Mouse (Mus musculus): ENCODE results near the gene Il10rb. TPM values are rescaled to one million over a fixed set of nuclear protein-coding genes. Genes with fewer than 3 reads are reported as not detected.

The Il10rb gene
- polyA plus RNA-seq (2015; fragmentation: Nextera tagmentation; extraction: Ambion mirVana) = 123 and 124 TPM in 2 replicates

DNA sequence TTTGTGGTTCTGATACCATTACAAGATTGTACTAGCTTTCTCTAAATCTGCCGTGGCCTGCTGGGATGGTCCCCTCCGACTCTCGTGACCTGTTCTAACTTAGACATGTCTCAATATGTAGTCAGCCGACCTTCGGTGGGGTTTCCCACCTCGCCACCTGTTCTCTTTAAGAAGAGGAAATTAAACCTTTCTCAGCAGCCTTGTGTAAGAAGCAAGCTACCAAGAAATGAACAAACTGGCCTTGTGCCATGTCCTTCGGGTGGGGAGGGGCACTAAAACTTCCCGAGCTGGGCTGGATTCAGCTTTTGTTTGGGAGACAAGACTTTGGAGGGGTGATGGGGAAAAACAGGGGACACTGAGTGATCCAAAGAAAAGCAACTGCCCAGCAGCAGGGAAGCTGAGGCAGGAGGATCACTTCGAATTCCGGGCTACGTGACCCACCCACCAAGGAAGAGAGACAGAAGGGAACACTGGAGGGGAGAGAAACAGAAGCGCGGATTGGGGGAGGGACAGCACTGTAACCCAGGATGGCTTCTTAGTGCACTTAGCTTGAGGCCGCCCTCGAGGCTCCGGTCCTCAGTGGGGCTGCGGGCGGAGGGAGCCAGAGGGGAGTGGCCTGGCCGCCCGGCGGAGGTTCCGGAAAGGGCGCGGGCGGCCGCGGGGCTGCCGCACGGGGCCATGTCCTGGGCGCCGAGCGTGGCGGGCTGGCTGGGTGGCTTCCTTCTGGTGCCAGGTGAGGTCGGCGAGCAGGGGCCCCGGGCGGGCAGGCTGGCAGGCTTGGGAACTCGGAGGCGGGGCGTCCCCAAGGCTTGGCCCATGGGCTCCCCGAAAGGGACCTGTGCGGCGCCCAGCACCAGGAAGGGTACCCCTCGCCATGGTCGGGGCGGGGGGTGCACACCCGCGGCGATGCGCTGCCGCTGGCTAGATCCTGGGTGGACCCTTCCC, at the start of gene Il10rb:
Il10rb (plus strand) TSS at position 525 of the 945 bp plus-strand sequence.
- H3K27me3 ChIP-seq (replicated peaks; ENCODE audit: control insufficient read depth, insufficient read depth, low read length) = no peaks in the 10 kb centered on the region
- peaks cover 10% of the 10 kb centered on the region; the same call in 1 of the 2 replicates for H3K36me3 ChIP-seq (ENCODE audit: control insufficient read depth, insufficient read depth)
- no peak for TF ChIP-seq CTCF (IDR thresholded peaks at IDR 0.05; ENCODE audit: low read depth)
- H3K9me3 ChIP-seq (ENCODE audit: control insufficient read depth) = no peaks in the 10 kb centered on the region
- peak within 1 kb of the TSS; percentile 86 for H3K9ac ChIP-seq (ENCODE audit: low read depth, low read length)
- H3K4me1 ChIP-seq (replicated peaks; ENCODE audit: control insufficient read depth, insufficient read depth, low read length) = 0 out of 2 replicates have a peak, but pooled peaks cover 3% of the 10 kb centered on the region
- H3K27ac ChIP-seq (ENCODE audit: low read depth, low read length) = peak within 1 kb of the TSS; percentile 98
- 2% methylated on average over 51 of the region's 51 CpGs for WGBS
- H3K4me3 ChIP-seq (ENCODE audit: low read depth, low read length) = peak within 1 kb of the TSS; percentile 85
- H3K4me2 ChIP-seq (replicated peaks; ENCODE audit: low read depth) = peak within 1 kb of the TSS; percentile 87
- ATAC-seq = peak; percentile 53

DNA sequence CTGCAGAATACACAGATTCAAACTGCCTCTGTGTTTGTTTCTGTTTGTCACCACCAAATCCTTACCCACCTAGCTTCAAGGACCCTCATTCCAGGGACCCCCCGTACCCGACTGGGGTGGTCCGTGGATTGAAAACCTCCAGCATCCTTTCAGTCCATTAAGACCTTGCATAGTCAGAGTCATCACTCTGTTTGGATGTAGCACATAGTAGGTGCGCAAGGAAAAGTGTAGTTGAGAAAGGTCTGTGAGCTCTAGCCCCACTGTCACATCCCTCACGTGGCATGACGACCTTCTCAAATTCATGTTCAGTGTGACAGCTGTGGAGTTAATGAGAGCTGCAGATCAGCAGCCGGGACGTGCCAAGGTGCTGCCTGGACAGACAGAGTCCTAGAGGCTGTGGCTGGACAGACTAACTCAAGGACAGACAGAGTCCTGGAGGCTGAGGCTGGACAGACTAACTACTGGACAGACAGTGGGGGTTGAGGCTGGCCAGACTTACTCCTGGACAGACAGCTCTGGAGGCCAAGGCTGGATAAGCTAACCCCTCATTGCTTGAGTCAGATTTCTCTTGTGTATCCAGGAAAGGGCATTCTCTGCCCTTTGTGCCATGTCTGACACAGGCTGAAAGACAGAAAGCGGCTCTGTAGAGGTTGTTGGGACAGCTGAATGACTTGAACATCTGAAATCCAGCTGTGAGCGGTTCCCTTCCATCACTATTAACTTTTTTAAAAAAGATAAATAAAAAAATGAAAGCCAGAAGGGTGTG, 49.0 kb upstream of the Il10rb start:
- 77% methylated on average over 10 of the region's 10 CpGs for WGBS
- H3K36me3 ChIP-seq (ENCODE audit: control insufficient read depth, insufficient read depth) = no peaks in the 10 kb centered on the region
- no peak for ATAC-seq

DNA sequence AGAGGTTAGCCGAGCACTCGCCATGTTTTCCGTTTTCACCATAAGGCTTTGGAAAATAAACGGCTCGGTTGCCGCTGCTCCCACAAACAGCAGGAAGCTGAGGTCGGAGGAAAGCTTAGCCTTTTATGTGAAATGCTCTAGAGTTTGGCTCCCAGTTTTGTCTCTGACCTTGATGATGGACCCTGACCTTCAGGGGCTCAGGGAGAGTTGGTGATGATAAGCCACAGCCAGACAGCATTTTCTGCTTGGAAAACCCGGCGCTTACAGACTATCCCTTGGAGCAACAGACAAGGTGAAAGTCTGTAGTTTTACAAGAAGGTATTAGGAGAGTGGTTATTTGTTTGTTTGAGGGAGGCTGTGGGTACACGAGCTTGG, 48.5 kb upstream of the Il10rb start:
- no peak overlapping the region for H3K9ac ChIP-seq (ENCODE audit: low read depth, low read length)
- H3K27me3 ChIP-seq (replicated peaks; ENCODE audit: control insufficient read depth, insufficient read depth, low read length) = peaks cover 4% of the 10 kb centered on the region; the same call in 1 of the 2 replicates
- no peak overlapping the region for H3K4me3 ChIP-seq (ENCODE audit: low read depth, low read length)
- no peak for TF ChIP-seq CTCF (IDR thresholded peaks at IDR 0.05; ENCODE audit: low read depth)
- H3K4me1 ChIP-seq (replicated peaks; ENCODE audit: control insufficient read depth, insufficient read depth, low read length) = no peaks in the 10 kb centered on the region
- 45% methylated on average over 10 of the region's 10 CpGs for whole genome bisulfite sequencing
- H3K36me3 ChIP-seq (ENCODE audit: control insufficient read depth, insufficient read depth) = no peaks in the 10 kb centered on the region
- H3K27ac ChIP-seq (ENCODE audit: low read depth, low read length) = no peak overlapping the region
- H3K4me2 ChIP-seq (replicated peaks; ENCODE audit: low read depth) = no peak overlapping the region
- no peak for ATAC-seq
- no peaks in the 10 kb centered on the region for H3K9me3 ChIP-seq (ENCODE audit: control insufficient read depth)

More for the DNA sequence above, 49.0 kb upstream of the Il10rb start:
- H3K4me1 ChIP-seq (replicated peaks; ENCODE audit: control insufficient read depth, insufficient read depth, low read length) = no peaks in the 10 kb centered on the region
- no peak overlapping the region for H3K4me2 ChIP-seq (replicated peaks; ENCODE audit: low read depth)
- no peak for TF ChIP-seq CTCF (IDR thresholded peaks at IDR 0.05; ENCODE audit: low read depth)
- no peak overlapping the region for H3K27ac ChIP-seq (ENCODE audit: low read depth, low read length)
- no peak overlapping the region for H3K9ac ChIP-seq (ENCODE audit: low read depth, low read length)
- H3K4me3 ChIP-seq (ENCODE audit: low read depth, low read length) = no peak overlapping the region
- H3K9me3 ChIP-seq (ENCODE audit: control insufficient read depth) = no peaks in the 10 kb centered on the region
- peaks cover 4% of the 10 kb centered on the region; the same call in 1 of the 2 replicates for H3K27me3 ChIP-seq (replicated peaks; ENCODE audit: control insufficient read depth, insufficient read depth, low read length)

DNA sequence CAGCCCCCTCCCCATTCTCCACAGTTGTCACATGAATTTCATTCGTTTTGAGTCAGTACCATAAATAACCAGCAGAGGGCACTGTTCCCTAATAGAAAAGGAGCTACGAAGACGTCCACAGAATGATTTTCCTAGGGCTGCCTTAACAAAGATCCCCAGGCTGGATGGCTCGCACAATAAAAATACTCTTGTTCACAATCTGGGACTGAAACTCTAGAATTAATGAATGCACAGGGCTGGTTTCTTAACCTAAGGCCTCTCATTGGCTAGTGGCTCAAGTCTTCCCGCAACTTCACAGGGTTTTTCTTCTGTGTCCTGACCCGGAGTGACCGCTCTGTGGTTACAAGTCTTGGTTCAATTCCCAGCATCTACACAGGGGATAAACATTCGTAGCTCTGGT, 47.4 kb upstream of the Il10rb start:
- H3K9me3 ChIP-seq (ENCODE audit: control insufficient read depth) = no peaks in the 10 kb centered on the region
- no peak overlapping the region for H3K9ac ChIP-seq (ENCODE audit: low read depth, low read length)
- no peak overlapping the region for H3K4me3 ChIP-seq (ENCODE audit: low read depth, low read length)
- no peaks in the 10 kb centered on the region for H3K36me3 ChIP-seq (ENCODE audit: control insufficient read depth, insufficient read depth)
- H3K27me3 ChIP-seq (replicated peaks; ENCODE audit: control insufficient read depth, insufficient read depth, low read length) = peaks cover 4% of the 10 kb centered on the region; the same call in 1 of the 2 replicates
- no peak overlapping the region for H3K4me2 ChIP-seq (replicated peaks; ENCODE audit: low read depth)
- TF ChIP-seq CTCF (IDR thresholded peaks at IDR 0.05; ENCODE audit: low read depth) = peak; percentile 83
- 32% methylated on average over 8 of the region's 8 CpGs for WGBS
- H3K27ac ChIP-seq (ENCODE audit: low read depth, low read length) = no peak overlapping the region
- H3K4me1 ChIP-seq (replicated peaks; ENCODE audit: control insufficient read depth, insufficient read depth, low read length) = no peaks in the 10 kb centered on the region
- ATAC-seq = no peak

DNA sequence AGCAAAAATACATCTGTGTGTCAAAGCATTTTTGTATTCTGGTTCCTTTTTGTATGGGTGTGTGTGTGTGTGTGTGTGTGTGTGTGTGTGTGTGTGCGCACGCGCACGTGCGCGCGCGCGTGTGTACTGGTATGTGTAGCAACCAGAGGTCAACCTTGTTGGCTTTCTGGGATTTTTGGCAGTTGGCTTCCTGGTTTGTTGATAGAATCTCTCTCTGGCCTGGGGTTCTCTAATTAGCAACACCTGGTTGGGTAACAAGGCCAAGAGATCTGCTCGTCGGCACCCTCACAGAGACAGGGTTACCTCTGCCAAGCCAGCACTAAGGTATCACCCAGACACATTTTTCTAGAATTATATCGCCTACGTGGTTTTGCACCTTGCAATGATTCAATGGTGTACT, 46.4 kb upstream of the Il10rb start:
- no peak overlapping the region for H3K4me2 ChIP-seq (replicated peaks; ENCODE audit: low read depth)
- WGBS = 92% methylated on average over 13 of the region's 13 CpGs
- H3K9me3 ChIP-seq (ENCODE audit: control insufficient read depth) = no peaks in the 10 kb centered on the region
- no peak for TF ChIP-seq CTCF (IDR thresholded peaks at IDR 0.05; ENCODE audit: low read depth)
- no peak overlapping the region for H3K9ac ChIP-seq (ENCODE audit: low read depth, low read length)
- H3K4me3 ChIP-seq (ENCODE audit: low read depth, low read length) = no peak overlapping the region
- H3K4me1 ChIP-seq (replicated peaks; ENCODE audit: control insufficient read depth, insufficient read depth, low read length) = no peaks in the 10 kb centered on the region
- ATAC-seq = no peak
- no peaks in the 10 kb centered on the region for H3K36me3 ChIP-seq (ENCODE audit: control insufficient read depth, insufficient read depth)
- H3K27ac ChIP-seq (ENCODE audit: low read depth, low read length) = no peak overlapping the region
- H3K27me3 ChIP-seq (replicated peaks; ENCODE audit: control insufficient read depth, insufficient read depth, low read length) = 0 out of 2 replicates have a peak, but pooled peaks cover 3% of the 10 kb centered on the region

DNA sequence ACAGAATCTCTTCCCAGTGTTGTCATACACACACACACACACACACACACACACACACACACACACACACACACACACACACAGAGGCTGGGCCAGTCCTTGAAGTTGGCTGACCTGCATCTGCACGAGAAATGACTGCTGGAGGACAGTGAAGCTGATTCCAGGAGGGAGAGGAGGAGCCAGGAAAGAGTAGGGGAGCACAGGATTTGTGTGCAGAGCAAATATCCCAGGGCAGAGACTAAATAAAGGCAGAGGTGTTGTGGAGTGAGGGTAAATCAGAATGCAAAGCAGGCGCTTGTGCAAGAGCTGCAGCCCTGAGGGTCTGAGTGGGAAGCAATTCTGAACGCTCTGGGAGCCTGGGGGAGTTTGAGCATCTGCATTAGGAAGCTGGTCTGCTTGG, 45.8 kb upstream of the Il10rb start:
- H3K4me3 ChIP-seq (ENCODE audit: low read depth, low read length) = no peak overlapping the region
- H3K27ac ChIP-seq (ENCODE audit: low read depth, low read length) = no peak overlapping the region
- no peaks in the 10 kb centered on the region for H3K36me3 ChIP-seq (ENCODE audit: control insufficient read depth, insufficient read depth)
- no peak overlapping the region for H3K4me2 ChIP-seq (replicated peaks; ENCODE audit: low read depth)
- no peak for TF ChIP-seq CTCF (IDR thresholded peaks at IDR 0.05; ENCODE audit: low read depth)
- H3K27me3 ChIP-seq (replicated peaks; ENCODE audit: control insufficient read depth, insufficient read depth, low read length) = no peaks in the 10 kb centered on the region
- no peaks in the 10 kb centered on the region for H3K4me1 ChIP-seq (replicated peaks; ENCODE audit: control insufficient read depth, insufficient read depth, low read length)
- 49% methylated on average over 3 of the region's 3 CpGs for WGBS
- ATAC-seq = no peak
- no peaks in the 10 kb centered on the region for H3K9me3 ChIP-seq (ENCODE audit: control insufficient read depth)
- no peak overlapping the region for H3K9ac ChIP-seq (ENCODE audit: low read depth, low read length)
